Comparison of ENCODE assay signal across 9 mouse cellular contexts in genomic region chr8:10924001-10924490, GRCm38 (mm10).
DNase-seq lines count a peak whose midpoint lies in the region; ATAC-seq and TF ChIP-seq lines count a peak whose summit lies in the region.
"Had no signal": no experiment of that assay in that cellular context is flagged by ENCODE, and none has a peak within 500 bp of the region (broad histone marks: within the 10 kb centered on the region; RNA-seq: fewer than 3 reads in every experiment).

No protein-coding gene starts in this region.

- peak overlapping the region; percentile 75 for H3K27ac ChIP-seq in heart, postnatal 0 days (ENCODE audit: low read depth)
- peak overlapping the region; percentile 69 for H3K27ac ChIP-seq in hindbrain, embryonic 15.5 days (replicated peaks)
- peak overlapping the region; percentile 15; the same call in 1 of the 2 replicates for H3K27ac ChIP-seq in midbrain, embryonic 13.5 days

- peak; percentile 44 for DNase-seq in heart, postnatal 0 days (ENCODE audit: low spot score)
- DNase-seq in heart, postnatal 25 days (ENCODE audit: low spot score) = no peak
- peak; percentile 80 for DNase-seq in embryo, embryonic 10.5 days (ENCODE audit: low spot score)
- no peak for DNase-seq in ovary, postnatal 36 days (ENCODE audit: low spot score)
- DNase-seq in layer of hippocampus, adult 11-12 months (ENCODE audit: low spot score) = no peak
- DNase-seq: cerebellum, adult 11-12 months had no signal

- 34% methylated on average over 3 of the region's 3 CpGs for WGBS in heart, postnatal 0 days
- 10% methylated on average over 3 of the region's 3 CpGs for WGBS in hindbrain, embryonic 15.5 days
- WGBS in midbrain, embryonic 13.5 days = 0% methylated on average over 3 of the region's 3 CpGs

- peaks cover 16% of the 10 kb centered on the region; the same call in 1 of the 2 replicates for H3K27me3 ChIP-seq in heart, postnatal 0 days (ENCODE audit: control insufficient read depth, insufficient read depth, low read length)
- H3K27me3 ChIP-seq in hindbrain, embryonic 15.5 days = peaks cover 10% of the 10 kb centered on the region
- peaks cover 30% of the 10 kb centered on the region; the same call in 1 of the 2 replicates for H3K27me3 ChIP-seq in midbrain, embryonic 13.5 days

- no peak overlapping the region; the same call in 1 of the 2 replicates for H3K4me3 ChIP-seq in heart, postnatal 0 days (ENCODE audit: low read depth, low read length)
- no peak overlapping the region for H3K4me3 ChIP-seq in hindbrain, embryonic 15.5 days
- H3K4me3 ChIP-seq in midbrain, embryonic 13.5 days (replicated peaks) = no peak overlapping the region

- H3K9me3 ChIP-seq in heart, postnatal 0 days (replicated peaks; ENCODE audit: control insufficient read depth, low read length) = no peaks in the 10 kb centered on the region
- H3K9me3 ChIP-seq in hindbrain, embryonic 15.5 days = no peaks in the 10 kb centered on the region
- H3K9me3 ChIP-seq in midbrain, embryonic 13.5 days = no peaks in the 10 kb centered on the region

- H3K36me3 ChIP-seq in heart, postnatal 0 days (replicated peaks; ENCODE audit: control insufficient read depth, insufficient read depth, low read length) = no peaks in the 10 kb centered on the region
- no peaks in the 10 kb centered on the region for H3K36me3 ChIP-seq in hindbrain, embryonic 15.5 days
- no peaks in the 10 kb centered on the region for H3K36me3 ChIP-seq in midbrain, embryonic 13.5 days

- intact Hi-C loops in heart, postnatal 25 days (cut with DNase I) = no loop called here

- no peak overlapping the region for H3K9ac ChIP-seq in heart, postnatal 0 days (replicated peaks; ENCODE audit: low read depth, low read length)
- no peak overlapping the region for H3K9ac ChIP-seq in hindbrain, embryonic 15.5 days
- H3K9ac ChIP-seq in midbrain, embryonic 13.5 days (replicated peaks) = no peak overlapping the region

- H3K4me1 ChIP-seq in heart, postnatal 0 days (ENCODE audit: control insufficient read depth, insufficient read depth) = peaks cover 40% of the 10 kb centered on the region
- H3K4me1 ChIP-seq in hindbrain, embryonic 15.5 days (replicated peaks) = peaks cover 57% of the 10 kb centered on the region
- peaks cover 88% of the 10 kb centered on the region for H3K4me1 ChIP-seq in midbrain, embryonic 13.5 days (replicated peaks)

- peak overlapping the region; percentile 45 for H3K4me2 ChIP-seq in heart, postnatal 0 days (ENCODE audit: low read depth, low read length)
- peak overlapping the region; percentile 22 for H3K4me2 ChIP-seq in hindbrain, embryonic 15.5 days
- H3K4me2 ChIP-seq in midbrain, embryonic 13.5 days (replicated peaks) = peak overlapping the region; percentile 29

- no peak for TF ChIP-seq EP300 in heart, postnatal 0 days (IDR thresholded peaks at IDR 0.05; ENCODE audit: low read depth)

- no peak for TF ChIP-seq CTCF in heart, postnatal 0 days (IDR thresholded peaks at IDR 0.05; ENCODE audit: low read depth)

- ATAC-seq in heart, postnatal 0 days (ENCODE audit: insufficient read depth, low read depth) = no peak; the same call in 1 of the 2 replicates
- no peak for ATAC-seq in hindbrain, embryonic 15.5 days (ENCODE audit: low FRiP score, low read depth)
- ATAC-seq in midbrain, embryonic 13.5 days = no peak
- no peak for ATAC-seq in erythroid progenitor cell, adult 5-6 weeks (replicated peaks; ENCODE audit: low FRiP score, poor library complexity, severe bottlenecking)

Comparison
In these comparisons a context has a peak if more than half of its experiments do, and no peak if none do; other contexts are left out.
1. DNase-seq: peak in heart, postnatal 0 days (single experiment) and embryo, embryonic 10.5 days (single experiment); none in heart, postnatal 25 days (single experiment), ovary, postnatal 36 days (single experiment) and layer of hippocampus, adult 11-12 months (single experiment).
2. H3K27ac ChIP-seq: peak in every context shown above with its lines; median percentile 75 in heart, postnatal 0 days; 69 in hindbrain, embryonic 15.5 days; 15 in midbrain, embryonic 13.5 days.
3. Peak in every context shown above with its lines, with median percentiles within 50 percentile points of each other: H3K4me2 ChIP-seq.